Mouse (Mus musculus): ENCODE measurements around the gene Aldh5a1.

The Aldh5a1 gene

DNA sequence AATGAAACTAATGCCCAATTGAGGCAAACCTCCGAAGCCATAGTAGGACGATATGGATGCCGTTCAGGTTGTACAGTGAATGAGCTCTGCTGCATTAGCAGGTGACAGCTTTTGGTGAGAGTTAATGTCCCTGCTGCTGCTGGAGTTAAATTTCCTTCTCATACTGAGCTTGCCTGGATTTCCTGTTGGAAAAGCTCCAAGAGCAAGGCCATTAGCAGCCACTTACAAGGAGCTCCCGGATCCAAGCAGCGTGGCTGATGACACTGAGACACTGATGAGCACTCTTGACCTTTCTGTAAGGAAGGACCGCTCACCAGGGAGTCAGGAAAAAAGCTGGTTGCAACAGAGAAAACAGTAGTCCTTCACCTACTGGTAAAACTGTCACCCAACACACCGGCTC lies 75.4 kb downstream of the Aldh5a1 start:
- no peak for DNase-seq

DNA sequence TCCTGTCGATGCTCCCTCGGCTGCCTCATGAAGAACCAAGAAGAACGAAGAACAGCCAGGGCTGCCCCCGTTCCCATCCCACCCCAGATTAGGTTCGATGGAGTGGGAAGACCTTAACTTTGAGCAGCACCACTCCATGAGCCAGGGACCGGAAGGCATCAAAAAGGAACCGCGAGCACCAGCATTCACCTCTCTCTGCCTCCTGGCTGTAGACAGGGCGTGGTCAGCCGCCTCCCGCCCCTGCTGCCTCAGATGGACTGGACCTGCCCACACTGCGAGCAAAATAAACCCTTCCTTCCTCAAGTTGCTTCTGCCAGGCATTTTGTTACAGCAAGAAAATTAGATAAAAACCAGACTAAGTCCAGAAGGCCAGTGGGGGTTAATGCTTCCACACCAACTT lies 76.4 kb downstream of the Aldh5a1 start:
- DNase-seq, result no peak

DNA sequence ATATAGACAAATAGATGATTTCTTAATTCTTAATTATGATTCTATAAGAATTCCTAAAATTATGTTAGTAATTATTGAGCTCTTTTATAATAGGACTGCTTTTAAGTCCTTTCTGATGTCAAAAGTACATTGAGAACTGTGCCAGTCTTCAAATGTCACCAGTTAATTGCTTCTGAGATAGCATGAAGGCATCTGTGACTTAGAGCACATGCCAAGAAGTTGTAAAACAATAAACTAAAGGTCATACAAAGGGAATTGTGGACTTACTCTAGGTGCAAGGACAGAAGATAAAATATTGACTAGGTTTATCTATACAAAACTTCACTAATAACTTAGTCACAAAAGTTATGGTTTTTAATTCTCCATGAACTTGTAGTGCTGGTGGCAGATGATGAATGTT lies 78.3 kb downstream of the Aldh5a1 start:
- no peak for DNase-seq

All from right cerebral cortex, adult 18-20 months (tissue).